Mouse (Mus musculus) gastrocnemius, postnatal 36 days (tissue): ENCODE results near the gene Cav1. TPM values are rescaled to one million over a fixed set of nuclear protein-coding genes. Genes with fewer than 3 reads are reported as not detected.

ENCODE experiments used
- DNase-seq, 2 experiments: peaks; one replicate each; pipeline ENCODE4 v3.0.0; 2022
- intact Hi-C: fragments of 180-260 bp; cut with DNase I; formaldehyde crosslinking; loops from one replicate; pipeline ENCODE4 v1.15.1; 2025
- total RNA-seq, 2 experiments: library from RNA; stranded (reverse); gene quantifications; 2 replicates each; pipeline ENCODE4 v1.2.3; 2021

Gene Cav1
- total RNA-seq, 2 experiments from 2014 or later = 116 to 122 TPM

DNA sequence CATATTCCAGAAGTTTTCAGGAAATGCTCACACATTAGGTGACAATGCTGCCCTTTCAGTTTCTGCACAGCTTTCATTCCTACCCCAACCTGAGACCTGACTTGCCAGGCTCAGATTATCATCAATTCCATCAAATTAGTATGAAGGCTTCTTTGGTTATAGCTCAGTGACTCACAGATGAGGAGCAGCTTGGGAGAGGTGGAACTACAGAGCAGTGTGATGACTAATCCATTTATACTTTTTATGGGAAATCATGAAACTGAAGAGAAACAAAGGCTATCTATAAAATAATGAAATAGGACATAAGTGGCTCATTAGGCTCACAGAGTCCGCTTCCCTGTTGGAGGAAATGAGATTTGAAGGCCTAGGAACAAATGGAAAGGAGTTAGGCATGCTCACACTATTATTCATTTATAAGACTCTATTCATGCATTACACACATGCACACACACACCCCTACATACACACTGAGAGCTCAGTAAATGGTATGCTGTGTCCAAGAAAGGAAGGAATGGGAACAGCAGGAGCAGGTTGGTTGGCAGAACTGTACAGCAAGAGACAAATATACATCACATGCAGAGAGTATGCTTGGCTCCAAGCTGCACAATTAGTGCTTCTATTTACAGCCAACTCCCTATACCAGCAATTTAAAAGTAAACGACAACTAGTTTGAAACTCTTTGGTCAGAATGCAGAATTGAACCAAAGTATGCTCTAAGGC lies 82.0 kb downstream of the Cav1 start:
- DNase-seq = no peak
- intact Hi-C loops = no loop called here

Other genes starting within 250 kb of the Cav1 start
- 1 to 10 TPM; 1.2 to 1.6 TPM for gene Tes, start 241.2 kb upstream of the Cav1 start, total RNA-seq
- 10 to 100 TPM; 17.5 to 20.3 TPM for gene Cav2, start 25.1 kb upstream of the Cav1 start, total RNA-seq
- 10 to 100 TPM in 1 of 2 experiments, 1 to 10 TPM in 1; 9.0 to 15.8 TPM for gene Met, start 157.5 kb downstream of the Cav1 start, total RNA-seq